Mouse (Mus musculus) left cerebral cortex, adult 2 months (tissue): ENCODE results near the gene Slc9a3r2. TPM values are rescaled to one million over a fixed set of nuclear protein-coding genes. Genes with fewer than 3 reads are reported as not detected.
"Not testable (repeated sequence)": the region's sequence is repeated elsewhere in the genome, so short reads cannot be mapped to it uniquely, and the experiment has no call there.

Source experiments
- DNase-seq, 2 experiments: peaks; one replicate each; pipeline ENCODE4 v3.0.0; 2021 to 2022; ENCODE audit warnings: low spot score in 2 of 2, mixed read lengths in 1 of 2; ENCODE audit errors: extremely low spot score in 1 of 2
- H3K27ac ChIP-seq: fragments of 200-600 bp; 2 replicates; pipeline ENCODE4 v1.8.1; 2022
- H3K4me3 ChIP-seq: fragments of 200-600 bp; 2 replicates; pipeline ENCODE4 v1.8.1; 2022
- CTCF ChIP-seq: fragments of 200-600 bp; IDR thresholded peaks from 2 replicates; pipeline ENCODE4 v1.8.1; 2022; ENCODE audit warnings: antibody characterized with exemption, mild to moderate bottlenecking, moderate library complexity
- intact Hi-C: fragments of 180-260 bp; cut with DNase I; formaldehyde crosslinking; loops from one replicate; pipeline ENCODE4 v1.15.1; 2025
- total RNA-seq, 2 experiments: library from RNA; stranded (reverse); gene quantifications; 2 replicates each; pipeline ENCODE4 v1.2.3; 2021

Slc9a3r2 gene
- total RNA-seq, 2 experiments from 2014 or later, result 50.2 to 51.0 TPM

DNA sequence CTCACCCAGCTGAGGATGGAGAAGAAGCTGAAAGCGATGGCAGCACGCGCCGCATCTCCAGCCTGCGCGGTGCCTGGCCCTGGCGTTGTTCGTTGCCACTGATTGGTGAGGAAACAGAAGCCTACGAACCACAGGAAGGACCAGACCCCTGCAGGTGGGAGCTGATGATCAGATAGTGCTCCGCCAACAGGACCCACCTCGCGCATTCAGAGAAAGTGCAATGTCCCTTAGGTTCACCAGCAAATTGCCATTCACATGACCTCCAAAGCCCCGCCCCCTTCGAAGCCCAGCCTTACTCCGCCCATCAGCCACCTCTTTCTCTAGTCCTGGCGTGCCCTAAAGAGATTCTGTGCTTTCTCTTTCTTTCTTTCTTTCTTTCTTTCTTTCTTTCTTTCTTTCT lies 36.4 kb upstream of the Slc9a3r2 start:
- TF ChIP-seq CTCF, result no peak
- H3K27ac ChIP-seq, result no peak overlapping the region
- DNase-seq, result no peak
- H3K4me3 ChIP-seq, result no peak overlapping the region
- intact Hi-C loops, result no loop called here

DNA sequence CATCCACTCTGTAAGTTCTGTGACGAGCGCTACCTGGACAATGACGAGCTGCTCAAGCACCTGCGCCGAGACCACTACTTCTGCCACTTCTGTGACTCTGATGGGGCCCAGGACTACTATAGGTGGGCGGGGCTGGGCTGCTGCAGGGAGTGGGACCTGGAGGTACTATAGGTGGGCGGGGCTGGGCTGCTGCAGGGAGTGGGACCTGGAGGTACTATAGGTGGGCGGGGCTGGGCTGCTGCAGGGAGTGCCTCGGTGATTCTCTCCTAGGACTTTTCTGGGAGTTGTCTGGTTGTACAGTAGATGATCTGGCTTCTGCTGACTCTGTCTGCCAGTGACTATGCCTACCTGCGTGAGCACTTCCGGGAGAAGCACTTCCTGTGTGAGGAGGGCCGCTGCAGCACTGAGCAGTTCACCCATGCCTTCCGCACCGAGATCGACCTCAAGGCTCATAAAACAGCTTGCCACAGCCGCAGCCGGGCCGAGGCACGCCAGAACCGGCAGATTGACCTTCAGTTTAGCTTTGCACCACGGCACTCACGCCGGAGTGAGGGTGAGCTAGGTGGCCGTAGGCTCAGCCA lies 27.5 kb upstream of the Slc9a3r2 start:
- Histone ChIP-seq H3K27ac (no peak overlapping the region), H3K4me3 (no peak overlapping the region)
- intact Hi-C loops, result no loop called here
- no peak for DNase-seq
- no peak for TF ChIP-seq CTCF

DNA sequence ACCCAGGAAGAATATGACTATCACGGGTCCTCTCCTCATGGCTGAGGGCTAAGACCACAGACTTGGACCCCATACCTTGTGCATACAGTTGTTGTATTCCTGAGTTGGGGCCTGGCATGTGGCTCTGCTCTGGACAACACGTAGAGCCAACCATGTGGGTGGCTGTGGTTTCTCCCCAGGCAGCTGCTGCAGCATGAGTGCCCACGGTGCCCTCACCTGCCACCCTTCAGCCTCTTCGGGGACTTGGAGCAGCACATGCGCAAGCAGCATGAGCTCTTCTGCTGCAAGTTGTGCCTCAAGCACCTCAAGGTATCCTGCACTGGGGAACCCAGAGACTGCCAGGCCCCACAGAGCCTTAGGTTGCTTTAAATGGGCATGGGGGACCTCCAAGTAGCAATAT lies 26.8 kb upstream of the Slc9a3r2 start:
- Histone ChIP-seq H3K4me3 (no peak overlapping the region), H3K27ac (no peak overlapping the region)
- no peak for DNase-seq
- no peak for TF ChIP-seq CTCF
- intact Hi-C loops, result no loop called here

DNA sequence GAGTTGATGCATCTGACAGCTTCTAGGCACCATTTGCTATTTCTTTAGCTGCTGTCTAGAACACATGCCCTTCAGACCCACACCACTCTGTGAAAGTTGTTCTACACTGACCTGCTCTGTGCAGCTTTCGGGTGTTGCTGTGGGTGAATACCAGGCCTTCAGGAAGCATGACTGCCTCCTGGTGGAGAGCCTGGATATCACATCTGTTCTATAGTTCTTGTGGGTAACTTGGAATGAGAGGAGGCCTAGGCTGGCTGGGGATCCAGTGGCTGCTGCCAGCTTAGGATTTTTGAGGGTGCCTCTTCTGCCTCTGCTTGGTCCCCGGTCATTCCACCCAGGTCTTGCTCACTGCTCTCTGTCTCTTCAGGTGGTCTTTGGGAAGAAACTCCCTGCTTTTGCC lies 26.1 kb upstream of the Slc9a3r2 start:
- peak; percentile 54 to 56 for DNase-seq
- intact Hi-C loops, result no loop called here
- peak; percentile 74 for TF ChIP-seq CTCF
- no peak overlapping the region for H3K27ac ChIP-seq
- H3K4me3 ChIP-seq, result no peak overlapping the region

DNA sequence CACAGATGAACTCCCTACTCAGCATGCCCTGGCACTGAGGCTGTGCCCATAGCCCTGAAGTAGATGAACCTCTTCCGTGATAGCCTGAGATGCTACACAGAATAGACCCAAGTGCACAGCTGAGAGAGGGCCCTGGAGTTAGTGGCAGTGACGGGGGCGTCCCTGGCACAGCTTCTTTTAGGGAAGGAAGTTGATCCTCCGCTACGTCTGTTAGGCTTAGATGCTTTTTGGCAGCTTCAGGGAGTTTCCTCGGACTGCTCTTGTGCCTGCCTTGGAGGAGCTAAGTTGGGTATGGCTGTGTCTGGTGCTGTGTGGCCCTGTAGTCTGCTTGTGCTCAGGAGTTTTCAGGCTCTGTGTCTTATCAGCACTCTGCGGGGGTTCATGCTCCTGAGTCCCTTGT lies 24.1 kb upstream of the Slc9a3r2 start:
- intact Hi-C loops, result no loop called here
- Histone ChIP-seq H3K4me3 (no peak overlapping the region), H3K27ac (no peak overlapping the region)
- DNase-seq, result peak in 1 of 2 experiments; percentile 57
- no peak for TF ChIP-seq CTCF

- intact Hi-C loops, result no loop called here
- no peak overlapping the region for H3K27ac ChIP-seq
- no peak for TF ChIP-seq CTCF
- DNase-seq, result no peak
- H3K4me3 ChIP-seq, result no peak overlapping the region
Measured at GRCm38 (mm10) chr17:24672141-24672540, 22.0 kb upstream of the Slc9a3r2 start.

DNA sequence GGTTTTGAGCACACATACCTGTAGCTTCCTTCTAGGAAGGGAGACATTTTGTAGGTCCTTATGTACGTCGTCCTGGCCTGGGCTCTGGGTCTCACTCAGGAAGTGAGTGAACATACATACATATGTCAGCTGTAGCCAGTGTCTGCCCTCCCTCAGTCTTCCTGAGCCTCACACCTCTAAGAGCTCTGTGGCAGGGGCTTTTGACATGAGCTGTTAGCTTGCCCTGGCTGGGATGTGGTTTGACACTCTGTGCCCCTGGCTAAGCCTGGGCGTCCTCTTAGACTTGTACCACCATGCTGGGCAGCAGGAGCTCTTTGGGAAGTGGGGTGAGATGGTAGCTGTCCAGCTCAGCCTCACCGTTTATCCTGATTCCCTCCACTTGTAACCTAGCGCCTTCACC lies 21.2 kb upstream of the Slc9a3r2 start:
- intact Hi-C loops, result no loop called here
- Histone ChIP-seq H3K27ac (no peak overlapping the region), H3K4me3 (0 out of 2 replicates have a peak overlapping the region, but pooled peaks have one; percentile 6)
- no peak for TF ChIP-seq CTCF
- no peak for DNase-seq

DNA sequence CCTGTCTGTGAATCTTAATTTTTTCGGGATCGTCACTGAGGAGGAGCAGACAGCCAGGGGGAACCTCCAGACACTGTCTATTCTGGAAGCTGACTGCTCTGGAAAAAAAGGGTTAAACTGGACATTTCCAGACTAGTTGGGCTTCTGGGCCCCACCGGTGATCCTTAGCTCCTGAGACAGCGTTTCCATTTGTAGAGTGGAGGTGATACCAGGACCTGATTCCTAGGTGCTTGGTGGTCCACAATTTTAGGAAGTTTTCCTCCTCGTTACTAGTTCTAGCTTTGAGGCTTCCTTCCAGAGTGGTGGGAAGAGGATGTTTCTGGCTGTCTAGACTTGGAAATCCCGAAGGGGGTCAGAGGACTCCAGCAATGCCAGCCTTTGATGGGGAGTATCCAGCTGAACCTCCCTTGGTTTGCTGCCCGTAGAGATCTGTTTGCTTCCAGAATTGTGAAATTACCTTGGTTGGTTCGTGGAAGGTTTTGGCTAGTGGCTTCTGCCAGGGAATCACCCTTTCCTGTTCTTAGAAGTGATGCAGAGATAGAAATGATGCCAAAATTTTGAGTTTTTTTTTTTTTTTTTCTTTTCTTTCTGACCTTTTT lies 20.2 kb upstream of the Slc9a3r2 start:
- no peak for TF ChIP-seq CTCF
- peak overlapping the region; percentile 86 for H3K27ac ChIP-seq
- intact Hi-C loops, result no loop called here
- no peak for DNase-seq
- peak overlapping the region; percentile 90 for H3K4me3 ChIP-seq

DNA sequence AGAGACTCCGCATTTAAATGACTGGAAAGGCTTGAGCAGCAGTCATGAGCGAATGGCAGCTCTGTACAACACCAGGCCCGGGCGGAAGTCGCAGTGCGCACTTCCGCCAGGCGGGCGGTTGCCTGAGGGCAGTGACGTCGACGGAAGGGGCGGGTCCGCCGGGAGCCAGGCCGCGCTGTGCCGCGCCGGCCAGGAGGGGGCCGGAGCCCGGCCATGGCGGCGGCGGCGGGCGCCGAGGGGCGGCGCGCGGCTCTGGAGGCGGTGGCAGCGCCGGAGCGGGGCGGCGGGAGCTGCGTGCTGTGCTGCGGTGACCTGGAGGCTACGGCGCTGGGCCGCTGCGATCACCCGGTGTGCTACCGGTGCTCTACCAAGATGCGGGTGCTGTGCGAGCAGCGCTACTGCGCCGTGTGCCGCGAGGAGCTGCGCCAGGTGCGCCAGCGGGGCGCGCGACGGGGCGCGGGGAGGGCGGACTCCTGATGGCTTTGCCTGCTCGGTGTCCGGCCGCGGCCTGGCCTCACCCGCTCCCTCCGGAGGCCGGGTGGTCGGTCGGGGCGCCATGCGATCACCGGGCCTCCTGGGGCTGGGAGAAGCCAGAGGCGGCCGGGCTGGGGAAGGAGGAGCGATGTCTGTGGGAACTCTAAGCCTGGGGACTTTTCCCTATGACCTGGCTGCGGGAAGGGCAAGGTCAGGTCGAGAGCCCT lies 19.6 kb upstream of the Slc9a3r2 start, which contains the start of gene Zfp598:
Zfp598 (plus strand) TSS at position 143 of the 701 bp plus-strand sequence.
- Histone ChIP-seq H3K4me3 (peak within 1 kb of the TSS; percentile 90), H3K27ac (peak within 1 kb of the TSS; percentile 88)
- TF ChIP-seq CTCF, result peak; percentile 42
- intact Hi-C loops, result no loop called here
- DNase-seq, result peak; percentile 93 to 95

GRCm38 (mm10) chr17:24669214-24669544 lies 19.1 kb upstream of the Slc9a3r2 start:
- intact Hi-C loops, DNase-seq: not testable (repeated sequence)
- Histone ChIP-seq H3K4me3 (peak overlapping the region; percentile 90), H3K27ac (peak overlapping the region; percentile 88)

- Histone ChIP-seq H3K4me3 (no peak overlapping the region), H3K27ac (no peak overlapping the region)
- peak; percentile 75 for TF ChIP-seq CTCF
- DNase-seq, result peak in 1 of 2 experiments; percentile 47
- intact Hi-C loops, result no loop called here
Measured at GRCm38 (mm10) chr17:24667416-24667815, 17.3 kb upstream of the Slc9a3r2 start.

GRCm38 (mm10) chr17:24667011-24667410 lies 16.9 kb upstream of the Slc9a3r2 start:
- DNase-seq, intact Hi-C loops, H3K27ac ChIP-seq, H3K4me3 ChIP-seq: not testable (repeated sequence)
